Mouse (Mus musculus): Measurements from ENCODE around the gene Ncbp3.

Gene Ncbp3

DNA sequence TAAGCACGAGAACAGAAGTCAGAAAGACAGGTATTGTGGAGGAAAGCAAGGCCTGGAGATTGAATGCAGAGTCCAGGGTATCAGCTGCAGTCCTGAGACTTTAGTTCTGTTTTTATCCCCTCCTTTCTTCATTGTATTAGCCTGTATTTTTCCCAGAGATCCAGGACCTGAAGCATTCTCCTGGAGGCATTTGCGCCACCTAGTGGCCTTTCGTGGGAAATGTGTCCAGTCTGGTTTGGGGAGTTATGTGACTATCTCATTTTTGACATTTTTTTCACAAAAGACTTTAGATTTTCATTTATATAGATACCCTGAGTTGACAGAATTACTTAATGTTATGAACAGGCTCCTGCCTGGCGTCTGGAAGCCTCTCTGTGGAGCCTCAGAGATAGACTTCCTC, 1.8 kb downstream of the Ncbp3 start:
- peaks cover 2% of the 10 kb centered on the region; the same call in 1 of the 2 replicates for H3K36me3 ChIP-seq (ENCODE audit: control insufficient read depth, insufficient read depth, low read length, poor library complexity, severe bottlenecking)
- no peaks in the 10 kb centered on the region for H3K27me3 ChIP-seq (ENCODE audit: control insufficient read depth, insufficient read depth, low read length, poor library complexity, severe bottlenecking)
- DNase-seq (ENCODE audit: low read depth, low spot score), result peak; percentile 77

DNA sequence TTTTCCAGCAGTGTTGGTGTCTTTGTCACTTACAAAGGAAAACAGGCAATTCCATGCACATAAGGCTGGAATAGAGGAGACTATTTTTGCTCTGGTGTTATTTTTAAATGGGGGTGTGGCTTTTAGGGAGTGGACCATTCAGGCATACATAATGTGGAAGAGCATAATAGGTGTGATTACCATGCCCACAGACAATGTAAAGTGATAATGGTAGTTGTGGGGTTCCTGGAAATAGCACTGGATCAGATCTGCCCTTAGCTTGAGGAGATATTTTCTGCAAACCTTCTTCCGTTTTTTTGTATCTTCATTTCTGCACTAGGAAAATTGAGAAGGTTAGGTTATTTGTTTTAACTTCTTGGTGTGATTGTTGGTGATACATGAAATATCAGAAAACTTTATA, 5.2 kb downstream of the Ncbp3 start:
- no peak for DNase-seq (ENCODE audit: low read depth, low spot score)
- Histone ChIP-seq H3K36me3 (ENCODE audit: control insufficient read depth, insufficient read depth, low read length, poor library complexity, severe bottlenecking) (peaks cover 9% of the 10 kb centered on the region), H3K27me3 (ENCODE audit: control insufficient read depth, insufficient read depth, low read length, poor library complexity, severe bottlenecking) (no peaks in the 10 kb centered on the region)

DNA sequence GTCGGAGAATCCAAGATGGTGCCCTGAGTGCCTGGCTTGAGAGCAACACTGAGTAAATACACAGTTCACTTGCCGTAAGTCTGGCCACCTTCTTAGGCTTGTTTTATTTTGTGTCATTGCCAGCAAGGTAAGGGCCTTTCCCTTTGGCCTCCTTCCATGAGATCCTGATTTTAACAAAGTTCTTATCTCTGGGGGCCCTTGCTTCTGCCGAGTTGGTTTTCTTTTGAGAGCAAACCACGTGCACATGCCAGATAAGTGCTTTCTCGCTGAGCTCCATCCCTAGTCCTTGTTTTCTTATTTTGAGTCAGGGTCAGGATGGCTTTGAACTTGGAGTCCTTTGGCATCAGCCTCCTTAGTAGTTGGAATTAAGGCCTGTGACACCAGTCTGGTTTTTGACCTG, 10.1 kb downstream of the Ncbp3 start:
- Histone ChIP-seq H3K36me3 (ENCODE audit: control insufficient read depth, insufficient read depth, low read length, poor library complexity, severe bottlenecking) (peaks cover 12% of the 10 kb centered on the region), H3K27me3 (ENCODE audit: control insufficient read depth, insufficient read depth, low read length, poor library complexity, severe bottlenecking) (no peaks in the 10 kb centered on the region)
- DNase-seq (ENCODE audit: low read depth, low spot score), result no peak

DNA sequence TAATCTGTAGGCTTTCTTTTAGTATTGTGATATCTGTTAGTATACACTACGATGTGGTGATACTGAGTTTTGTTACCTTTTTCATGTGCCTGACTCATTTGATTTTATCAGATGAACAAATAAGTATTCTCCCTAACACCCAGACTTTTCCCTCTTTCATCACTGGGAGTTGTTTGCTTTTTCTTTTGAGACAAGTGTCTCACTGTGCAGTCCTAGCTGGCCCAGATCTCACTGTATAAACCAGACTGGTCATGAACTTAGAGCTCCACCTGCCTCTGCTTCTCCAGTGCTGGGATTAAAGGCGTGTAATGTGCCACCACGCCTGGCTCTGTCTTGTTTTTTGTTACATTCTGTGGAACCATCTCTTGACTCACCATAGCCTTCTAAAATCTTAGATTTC, 12.0 kb downstream of the Ncbp3 start:
- no peak for DNase-seq (ENCODE audit: low read depth, low spot score)
- Histone ChIP-seq H3K27me3 (ENCODE audit: control insufficient read depth, insufficient read depth, low read length, poor library complexity, severe bottlenecking) (no peaks in the 10 kb centered on the region), H3K36me3 (ENCODE audit: control insufficient read depth, insufficient read depth, low read length, poor library complexity, severe bottlenecking) (peaks cover 9% of the 10 kb centered on the region)

DNA sequence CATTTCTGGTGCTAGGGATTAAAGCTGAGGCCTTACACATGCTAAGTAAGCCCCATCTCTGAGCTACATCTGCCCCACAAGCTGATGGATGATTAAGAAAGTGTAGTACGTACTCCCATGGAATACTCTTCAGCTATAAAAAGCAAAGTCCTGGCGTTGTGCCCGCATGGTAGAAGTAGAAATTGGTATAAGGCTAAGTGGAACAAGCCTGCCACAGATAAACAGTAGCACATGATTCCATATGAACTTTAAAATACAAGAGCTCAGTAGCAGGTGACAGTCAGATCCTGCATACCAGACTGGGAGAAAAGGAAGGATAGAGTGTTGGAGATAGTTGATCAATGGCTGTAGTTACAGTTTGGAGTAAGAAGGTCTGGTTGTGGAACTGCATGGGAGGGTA, 13.8 kb downstream of the Ncbp3 start:
- H3K36me3 ChIP-seq (ENCODE audit: control insufficient read depth, insufficient read depth, low read length, poor library complexity, severe bottlenecking), result peaks cover 6% of the 10 kb centered on the region
- no peaks in the 10 kb centered on the region for H3K27me3 ChIP-seq (ENCODE audit: control insufficient read depth, insufficient read depth, low read length, poor library complexity, severe bottlenecking)
- DNase-seq (ENCODE audit: low read depth, low spot score), result no peak

DNA sequence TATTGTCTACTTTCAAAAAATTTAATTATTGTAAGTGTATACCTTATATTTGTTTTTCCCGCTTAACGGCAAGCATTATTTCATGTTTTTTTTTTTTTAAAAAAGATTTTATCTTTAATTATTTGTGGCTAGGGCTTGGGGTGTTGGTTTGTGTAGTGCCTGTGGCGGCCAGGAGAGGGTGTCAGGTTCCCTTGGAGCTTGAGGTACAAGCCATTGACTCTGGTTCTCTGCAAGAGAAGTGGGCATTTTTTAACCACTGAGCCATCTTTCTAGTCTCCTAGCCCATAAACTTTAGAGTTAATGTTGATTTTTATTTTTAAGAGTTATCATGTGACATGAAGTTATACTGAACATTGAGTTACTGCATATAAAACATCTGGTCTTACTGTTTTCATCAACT, 24.3 kb downstream of the Ncbp3 start:
- H3K36me3 ChIP-seq (ENCODE audit: control insufficient read depth, insufficient read depth, low read length, poor library complexity, severe bottlenecking), result peaks cover 34% of the 10 kb centered on the region
- H3K27me3 ChIP-seq (ENCODE audit: control insufficient read depth, insufficient read depth, low read length, poor library complexity, severe bottlenecking), result no peaks in the 10 kb centered on the region
- peak; percentile 51 for DNase-seq (ENCODE audit: low read depth, low spot score)

DNA sequence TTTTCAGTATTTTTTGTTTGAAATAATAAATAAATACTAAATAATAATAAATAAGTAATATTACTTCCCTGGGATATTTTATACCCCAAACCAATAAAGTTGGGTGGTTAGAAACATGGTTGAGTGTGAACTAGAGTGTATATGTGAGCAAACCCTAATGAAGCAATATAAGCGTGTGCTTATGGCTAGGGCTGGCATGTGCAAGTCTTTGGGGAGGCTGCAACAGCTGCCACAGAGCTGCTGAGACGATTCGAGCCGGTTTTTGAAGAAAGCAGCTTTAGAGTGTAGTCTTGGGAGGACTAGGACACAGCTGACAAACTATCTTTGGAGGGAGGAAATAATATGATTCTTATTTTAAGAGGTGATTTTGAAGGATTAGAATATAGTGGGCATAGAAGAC, 28.7 kb downstream of the Ncbp3 start:
- DNase-seq (ENCODE audit: low read depth, low spot score), result no peak
- Histone ChIP-seq H3K27me3 (ENCODE audit: control insufficient read depth, insufficient read depth, low read length, poor library complexity, severe bottlenecking) (no peaks in the 10 kb centered on the region), H3K36me3 (ENCODE audit: control insufficient read depth, insufficient read depth, low read length, poor library complexity, severe bottlenecking) (peaks cover 27% of the 10 kb centered on the region)

DNA sequence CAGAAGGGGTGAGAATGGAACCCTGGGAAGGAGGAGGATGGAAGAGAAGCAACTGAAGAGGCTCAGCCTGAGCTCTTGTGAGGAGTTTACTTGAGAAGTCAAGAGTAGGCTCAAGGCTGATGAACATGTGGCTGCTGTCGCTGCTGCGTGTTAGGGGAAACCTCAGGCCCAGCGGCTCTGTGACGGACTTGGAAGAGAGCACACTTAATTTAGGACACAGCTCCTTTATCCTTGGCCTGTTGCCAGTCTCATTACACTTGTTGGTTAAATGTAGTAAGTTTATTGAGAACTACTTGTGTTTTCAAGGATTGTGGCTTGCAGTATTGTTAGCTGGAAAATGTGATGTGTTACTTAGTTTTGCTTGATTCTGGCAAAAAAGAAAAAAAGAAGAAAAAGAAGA, 29.1 kb downstream of the Ncbp3 start:
- no peaks in the 10 kb centered on the region for H3K27me3 ChIP-seq (ENCODE audit: control insufficient read depth, insufficient read depth, low read length, poor library complexity, severe bottlenecking)
- peaks cover 27% of the 10 kb centered on the region for H3K36me3 ChIP-seq (ENCODE audit: control insufficient read depth, insufficient read depth, low read length, poor library complexity, severe bottlenecking)
- no peak for DNase-seq (ENCODE audit: low read depth, low spot score)

DNA sequence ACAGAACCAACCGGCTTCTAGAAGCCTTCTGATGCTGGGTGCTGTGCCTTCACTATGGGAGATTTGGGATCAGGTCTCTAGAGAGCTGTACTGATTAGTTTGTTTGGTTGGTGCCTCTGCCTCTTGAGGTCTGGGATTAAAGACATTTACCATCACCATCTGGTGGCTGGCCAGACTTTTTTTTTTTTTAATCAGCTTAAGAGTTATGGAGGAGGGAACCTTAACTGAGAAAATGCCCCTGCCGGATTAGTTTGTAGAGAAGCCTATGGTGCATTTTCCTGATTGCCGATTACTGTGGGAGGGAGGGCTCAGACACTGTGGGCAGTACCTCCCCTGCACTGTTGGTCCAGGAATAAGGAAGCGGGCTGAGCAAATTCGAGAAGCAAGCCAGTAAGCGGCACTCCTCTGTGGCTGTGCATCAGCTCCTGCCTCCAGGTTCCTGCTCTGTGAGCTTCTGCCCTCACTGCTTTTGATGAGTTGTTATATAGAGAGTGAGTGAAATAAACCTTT, 29.7 kb downstream of the Ncbp3 start:
- no peak for DNase-seq (ENCODE audit: low read depth, low spot score)
- H3K36me3 ChIP-seq (ENCODE audit: control insufficient read depth, insufficient read depth, low read length, poor library complexity, severe bottlenecking), result peaks cover 27% of the 10 kb centered on the region
- H3K27me3 ChIP-seq (ENCODE audit: control insufficient read depth, insufficient read depth, low read length, poor library complexity, severe bottlenecking), result no peaks in the 10 kb centered on the region

DNA sequence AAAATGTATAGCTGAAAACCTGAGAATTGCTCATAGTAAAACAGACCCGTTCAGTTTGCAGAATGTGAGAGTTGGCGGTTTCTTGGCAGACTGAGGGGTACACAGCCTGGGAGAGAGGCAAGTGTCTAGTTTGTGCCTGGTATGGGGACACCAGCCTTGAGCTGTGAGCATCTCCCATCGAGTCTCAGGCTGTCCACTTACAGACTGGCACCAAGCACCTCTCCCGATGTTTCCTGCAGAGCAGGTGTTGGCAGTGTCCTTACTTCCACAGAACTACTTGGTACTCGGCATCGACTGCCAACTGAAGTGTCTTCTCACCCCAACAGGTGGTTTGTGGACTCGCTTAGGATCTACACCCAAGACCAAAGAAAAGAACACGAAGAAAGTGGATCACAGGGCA, 31.0 kb downstream of the Ncbp3 start:
- Histone ChIP-seq H3K27me3 (ENCODE audit: control insufficient read depth, insufficient read depth, low read length, poor library complexity, severe bottlenecking) (no peaks in the 10 kb centered on the region), H3K36me3 (ENCODE audit: control insufficient read depth, insufficient read depth, low read length, poor library complexity, severe bottlenecking) (peaks cover 18% of the 10 kb centered on the region)
- no peak for DNase-seq (ENCODE audit: low read depth, low spot score)

DNA sequence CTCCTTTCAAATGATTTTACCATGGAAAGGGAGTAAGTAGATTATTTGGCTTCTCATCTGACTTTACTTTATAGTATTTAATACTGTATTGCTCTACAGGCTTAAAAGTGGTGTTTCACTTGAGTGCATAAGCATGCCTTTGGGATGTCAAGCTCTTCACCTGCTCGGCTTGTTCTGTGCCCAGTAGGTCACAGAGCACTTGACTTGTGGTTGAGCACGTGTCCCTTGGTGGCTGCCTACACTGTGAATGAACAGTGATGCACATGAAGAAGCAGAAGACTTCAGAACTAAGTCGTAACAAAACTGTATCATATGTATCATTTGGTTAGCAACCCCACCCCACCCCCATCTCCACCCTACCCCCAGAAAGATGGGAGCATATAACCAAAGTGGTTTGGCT, 32.7 kb downstream of the Ncbp3 start:
- Histone ChIP-seq H3K27me3 (ENCODE audit: control insufficient read depth, insufficient read depth, low read length, poor library complexity, severe bottlenecking) (no peaks in the 10 kb centered on the region), H3K36me3 (ENCODE audit: control insufficient read depth, insufficient read depth, low read length, poor library complexity, severe bottlenecking) (peaks cover 15% of the 10 kb centered on the region)
- no peak for DNase-seq (ENCODE audit: low read depth, low spot score)

DNA sequence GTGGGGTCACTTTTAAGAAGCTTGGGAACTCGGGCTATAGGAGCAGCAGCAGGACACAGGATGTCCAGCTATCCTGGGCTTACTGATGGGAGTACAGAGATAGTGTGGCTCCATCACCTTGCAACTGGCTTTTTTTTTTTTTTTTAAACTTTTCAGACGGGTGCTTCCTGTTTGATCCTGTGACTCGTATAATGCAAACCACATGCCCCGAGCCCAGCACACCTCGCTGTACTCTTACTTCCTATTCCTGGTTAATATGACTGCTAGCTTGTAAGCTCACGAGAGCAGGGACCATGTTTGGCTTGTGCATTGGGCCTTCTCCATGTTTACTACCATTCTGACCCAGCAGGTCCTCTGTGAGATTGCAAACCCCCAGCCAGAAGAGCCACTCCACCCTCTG, 36.7 kb downstream of the Ncbp3 start:
- Histone ChIP-seq H3K36me3 (ENCODE audit: control insufficient read depth, insufficient read depth, low read length, poor library complexity, severe bottlenecking) (no peaks in the 10 kb centered on the region), H3K27me3 (ENCODE audit: control insufficient read depth, insufficient read depth, low read length, poor library complexity, severe bottlenecking) (no peaks in the 10 kb centered on the region)
- peak; percentile 69 for DNase-seq (ENCODE audit: low read depth, low spot score)

DNA sequence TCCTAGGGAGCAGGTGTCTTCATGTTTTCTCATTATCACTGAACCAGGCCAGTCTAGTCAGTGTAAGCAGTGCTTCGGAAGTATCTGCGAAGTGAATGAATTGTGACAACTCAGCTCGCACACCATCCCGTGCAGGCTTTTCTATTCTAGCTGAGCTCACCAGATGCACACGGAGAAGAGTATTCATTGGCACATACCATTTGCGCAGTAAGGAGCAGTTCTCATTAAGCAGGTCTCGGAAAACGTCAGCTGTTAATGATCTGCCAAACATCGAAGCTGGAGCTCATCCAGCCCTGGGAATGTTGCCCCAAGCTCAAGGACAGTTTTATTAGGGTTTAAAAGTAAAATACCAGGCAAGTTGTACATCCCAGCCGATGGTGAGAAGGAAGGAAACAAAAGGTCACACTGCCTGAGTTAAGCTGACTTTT, 37.2 kb downstream of the Ncbp3 start:
- Histone ChIP-seq H3K27me3 (ENCODE audit: control insufficient read depth, insufficient read depth, low read length, poor library complexity, severe bottlenecking) (no peaks in the 10 kb centered on the region), H3K36me3 (ENCODE audit: control insufficient read depth, insufficient read depth, low read length, poor library complexity, severe bottlenecking) (no peaks in the 10 kb centered on the region)
- DNase-seq (ENCODE audit: low read depth, low spot score), result no peak

DNA sequence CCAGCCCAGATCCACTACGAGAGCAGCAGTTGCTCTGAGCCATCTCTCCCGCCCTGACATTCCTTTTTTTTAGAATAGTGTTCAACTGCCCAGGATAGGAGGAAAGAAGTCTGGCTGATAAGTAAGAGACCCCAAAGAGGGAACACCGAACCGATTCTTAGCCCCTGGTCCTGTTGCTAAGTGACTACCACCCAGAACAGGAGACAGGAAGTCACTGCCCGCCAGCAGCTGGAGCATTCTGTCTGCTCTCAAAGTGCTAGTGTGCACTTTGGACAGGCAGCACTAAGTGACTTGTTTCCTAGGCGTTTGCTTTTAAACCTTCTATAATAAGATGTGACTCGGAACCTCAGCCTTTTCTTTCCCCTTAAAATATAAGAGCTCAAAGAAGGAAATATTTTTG, 37.8 kb downstream of the Ncbp3 start:
- Histone ChIP-seq H3K36me3 (ENCODE audit: control insufficient read depth, insufficient read depth, low read length, poor library complexity, severe bottlenecking) (no peaks in the 10 kb centered on the region), H3K27me3 (ENCODE audit: control insufficient read depth, insufficient read depth, low read length, poor library complexity, severe bottlenecking) (no peaks in the 10 kb centered on the region)
- DNase-seq (ENCODE audit: low read depth, low spot score), result no peak

DNA sequence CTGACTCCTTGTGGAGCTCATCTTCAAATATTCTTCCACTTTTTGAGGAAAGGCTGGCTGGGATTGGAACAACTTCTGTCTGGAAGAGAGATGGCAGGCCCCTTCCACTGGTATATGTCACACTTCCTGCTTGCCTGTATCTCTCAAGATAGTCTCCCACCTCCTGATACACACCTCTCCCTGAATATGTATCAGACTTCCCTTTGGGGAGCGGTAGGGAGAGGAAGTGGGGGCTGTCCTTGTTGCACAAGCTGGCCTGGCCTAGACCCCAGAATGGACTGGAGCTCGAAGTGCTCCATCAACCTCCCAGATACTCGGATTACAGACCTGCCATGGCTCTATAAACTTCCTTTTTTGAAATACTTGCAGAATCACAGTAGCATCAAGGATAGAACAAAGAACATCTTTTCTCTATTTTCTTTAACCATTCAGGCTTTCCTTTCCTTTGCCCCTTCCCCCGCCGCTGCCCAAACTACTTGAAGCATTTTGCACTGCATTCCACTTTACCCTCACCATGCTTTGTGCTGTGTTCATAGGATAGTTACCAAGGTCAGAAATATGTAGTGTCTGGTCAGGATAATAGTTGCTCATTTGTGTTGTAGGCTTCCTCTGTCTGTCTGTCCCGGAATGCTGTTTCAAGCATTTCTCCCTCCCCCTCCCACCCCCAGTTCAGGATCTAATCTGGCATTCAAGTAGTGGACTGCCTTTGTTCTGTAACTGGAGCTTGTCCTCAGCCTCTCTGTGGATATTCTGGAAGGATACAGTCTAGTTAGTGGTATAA, 40.3 kb downstream of the Ncbp3 start:
- no peak for DNase-seq (ENCODE audit: low read depth, low spot score)
- H3K27me3 ChIP-seq (ENCODE audit: control insufficient read depth, insufficient read depth, low read length, poor library complexity, severe bottlenecking), result no peaks in the 10 kb centered on the region

DNA sequence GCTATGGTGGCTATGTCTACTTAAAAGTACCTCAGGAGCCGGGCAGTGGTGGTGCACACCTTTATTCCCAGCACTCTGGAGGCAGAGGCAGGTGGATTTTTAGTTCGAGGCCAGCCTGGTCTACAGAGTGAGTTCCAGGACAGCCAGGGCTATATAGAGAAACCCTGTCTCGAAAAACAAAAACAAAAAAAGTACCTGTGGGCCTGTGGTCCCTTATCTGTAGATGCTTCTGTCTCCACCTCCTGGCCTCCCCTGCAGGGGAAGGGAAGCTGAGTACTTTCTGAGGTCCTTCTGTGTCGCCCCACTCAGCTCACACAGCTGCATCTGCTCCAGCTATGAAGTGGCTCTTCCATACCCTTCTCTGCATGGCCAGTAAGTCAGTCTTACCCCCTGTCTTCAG, 42.7 kb downstream of the Ncbp3 start, which contains the start of gene Itgae:
TSS of gene Itgae (plus strand) at position 301 of the 400 bp plus-strand sequence.
- no peak for DNase-seq (ENCODE audit: low read depth, low spot score)
- no peaks in the 10 kb centered on the region for H3K36me3 ChIP-seq (ENCODE audit: control insufficient read depth, insufficient read depth, low read length, poor library complexity, severe bottlenecking)

More for the DNA sequence above, 40.3 kb downstream of the Ncbp3 start:
- no peaks in the 10 kb centered on the region for H3K36me3 ChIP-seq (ENCODE audit: control insufficient read depth, insufficient read depth, low read length, poor library complexity, severe bottlenecking)

More for the DNA sequence above, 42.7 kb downstream of the Ncbp3 start, which contains the start of gene Itgae:
- no peaks in the 10 kb centered on the region for H3K27me3 ChIP-seq (ENCODE audit: control insufficient read depth, insufficient read depth, low read length, poor library complexity, severe bottlenecking)

Measured in splenic B cell, adult 2 months (primary cell).